Mouse (Mus musculus) megakaryocyte, embryonic 14.5 days (primary cell): Measurements from ENCODE around the gene Phactr1. TPM values are rescaled to one million over a fixed set of nuclear protein-coding genes. Genes with fewer than 3 reads are reported as not detected.

Experiments used
- H3K27me3 ChIP-seq: replicated peaks from 2 replicates; pipeline ENCODE3; 2012; ENCODE audit warnings: inconsistent platforms
- H3K36me3 ChIP-seq: replicated peaks from 2 replicates; pipeline ENCODE3; 2012; ENCODE audit warnings: low read length, inconsistent platforms, mixed read lengths
- H3K4me1 ChIP-seq: 2 replicates; pipeline ENCODE4 v1.6.1; 2012; ENCODE audit warnings: inconsistent platforms
- H3K4me3 ChIP-seq: replicated peaks from 2 replicates; pipeline ENCODE3; 2012; ENCODE audit warnings: moderate library complexity, mild to moderate bottlenecking, inconsistent platforms
- H3K9me3 ChIP-seq: 2 replicates; pipeline ENCODE4 v1.6.1; 2012; ENCODE audit warnings: inconsistent platforms
- FLI1 ChIP-seq: IDR thresholded peaks from 2 replicates; pipeline ENCODE4 v1.6.1; 2012; ENCODE audit warnings: low read length, inconsistent platforms, mixed read lengths
- GATA1 ChIP-seq: IDR thresholded peaks from 3 replicates; pipeline ENCODE4 v1.6.1; 2012; ENCODE audit warnings: mixed read lengths, low read length, inconsistent platforms, borderline replicate concordance
- polyA plus RNA-seq: library from polyadenylated mRNA; stranded (reverse); fragments of >175 nt; gene quantifications from 2 replicates; pipeline ENCODE4 v1.2.3, GENCODE M21; 2012; ENCODE audit warnings: low replicate concordance; ENCODE audit not compliant: insufficient read depth

The Phactr1 gene
- polyA plus RNA-seq, 1 experiment, result 0.01 TPM

DNA sequence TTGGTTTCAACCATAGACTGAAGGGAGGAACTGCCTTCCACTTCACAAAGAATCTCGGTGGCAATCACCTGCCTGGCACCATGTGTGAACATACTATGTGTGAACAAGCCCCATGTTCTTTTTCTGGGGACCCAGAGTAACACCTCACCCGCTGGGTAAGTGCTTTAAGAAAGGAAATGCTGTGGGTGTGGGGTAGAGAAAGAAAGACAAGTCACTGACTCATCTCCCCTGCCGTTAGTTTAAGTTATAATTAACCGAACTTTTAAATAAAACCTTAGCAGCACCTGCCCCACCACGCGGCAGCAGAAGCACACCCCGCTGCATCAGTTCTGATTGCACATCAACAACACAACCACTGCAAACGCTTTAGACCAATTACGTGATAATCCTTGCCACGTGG, 171.7 kb downstream of the Phactr1 start:
- Histone ChIP-seq H3K36me3 (no peaks in the 10 kb centered on the region), H3K9me3 (no peaks in the 10 kb centered on the region), H3K4me1 (no peaks in the 10 kb centered on the region), H3K4me3 (no peak overlapping the region), H3K27me3 (no peaks in the 10 kb centered on the region)
- TF ChIP-seq FLI1 (no peak), GATA1 (no peak)

DNA sequence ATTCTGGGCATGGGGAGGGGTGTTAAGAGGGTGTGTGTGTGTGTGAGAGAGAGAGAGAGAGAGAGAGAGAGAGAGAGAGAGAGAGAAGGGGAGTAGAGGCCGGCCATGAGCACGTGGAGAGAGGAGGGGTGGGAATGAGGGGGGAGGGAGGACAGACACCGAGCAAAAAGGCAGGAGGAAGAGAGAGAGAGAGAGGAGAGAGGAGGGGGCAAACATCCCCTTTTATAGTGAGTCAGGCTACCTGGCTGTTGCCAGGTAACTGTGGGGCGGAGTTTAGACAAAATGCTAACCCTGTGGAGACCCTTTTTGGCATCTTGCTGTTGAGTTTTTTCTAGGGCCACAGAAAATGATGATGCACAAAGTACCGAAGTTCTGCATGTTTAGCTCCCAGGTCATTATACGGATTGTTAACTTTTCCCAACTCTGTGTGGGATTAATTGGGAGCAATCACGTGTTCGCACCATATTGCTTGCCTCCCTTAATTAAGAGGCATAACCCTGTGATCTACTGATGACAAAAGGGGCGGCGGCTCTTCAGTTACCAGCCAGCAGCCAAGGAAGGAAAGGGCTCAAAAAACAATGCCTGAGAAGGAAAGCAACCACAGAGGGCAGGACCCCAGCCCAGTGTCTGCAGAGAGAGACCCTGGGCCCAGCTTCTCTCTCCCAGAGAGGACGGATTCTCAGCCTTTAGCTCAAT, 173.6 kb downstream of the Phactr1 start:
- Histone ChIP-seq H3K27me3 (no peaks in the 10 kb centered on the region), H3K36me3 (no peaks in the 10 kb centered on the region), H3K9me3 (no peaks in the 10 kb centered on the region), H3K4me1 (no peaks in the 10 kb centered on the region), H3K4me3 (no peak overlapping the region)
- no peak for TF ChIP-seq FLI1
- no peak for TF ChIP-seq GATA1

DNA sequence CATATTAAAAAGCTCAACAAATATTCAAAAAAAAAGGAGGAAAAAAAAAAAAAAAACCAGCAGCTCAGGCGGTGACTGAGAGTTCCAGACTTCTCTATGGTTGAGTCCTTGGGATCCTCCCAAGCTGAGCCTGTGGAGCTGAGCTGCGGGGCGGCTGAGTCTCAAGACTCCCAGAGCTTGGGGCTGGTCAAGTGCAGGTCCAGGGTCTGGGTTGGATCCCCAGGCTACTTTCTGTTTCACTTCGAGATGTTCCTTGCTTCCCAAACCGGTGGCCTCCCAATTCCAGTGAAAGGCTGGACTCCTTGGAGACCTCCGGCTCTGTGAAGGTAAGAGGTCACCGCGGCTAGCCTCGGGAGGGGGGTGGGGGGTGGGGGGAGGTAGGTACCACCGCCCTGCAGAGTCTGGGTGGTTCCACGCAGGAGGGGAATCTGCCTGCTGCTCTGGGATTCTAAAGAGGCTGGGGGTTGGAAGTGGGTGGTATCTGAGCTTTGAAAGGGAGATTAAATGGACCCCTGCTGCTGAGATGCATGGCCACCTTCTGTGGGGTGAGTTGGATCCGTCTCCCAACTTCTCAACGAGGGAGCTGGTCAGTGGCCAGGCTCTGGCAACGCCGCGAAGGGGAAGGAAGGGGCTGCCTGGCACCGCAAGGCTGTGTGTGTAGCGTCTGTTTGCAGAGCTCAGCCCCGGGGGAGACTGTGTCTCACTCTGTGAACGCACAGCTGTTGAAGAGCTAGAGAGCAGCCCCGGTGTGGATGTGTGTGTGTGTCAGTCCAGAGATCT, 185.9 kb downstream of the Phactr1 start:
- no peak for TF ChIP-seq GATA1
- H3K9me3 ChIP-seq, result no peaks in the 10 kb centered on the region
- peaks cover 3% of the 10 kb centered on the region for H3K27me3 ChIP-seq
- H3K4me3 ChIP-seq, result peak overlapping the region; percentile 92
- H3K4me1 ChIP-seq, result peaks cover 14% of the 10 kb centered on the region
- H3K36me3 ChIP-seq, result no peaks in the 10 kb centered on the region

- Histone ChIP-seq H3K27me3 (peaks cover 3% of the 10 kb centered on the region), H3K4me3 (peak overlapping the region; percentile 92)
These were observed 186.6 kb downstream of the Phactr1 start for GRCm38 (mm10) chr13:42867026-42867425.

GRCm38 (mm10) chr13:42872125-42872524, 191.7 kb downstream of the Phactr1 start:
- H3K4me1 ChIP-seq, result peaks cover 7% of the 10 kb centered on the region
- no peaks in the 10 kb centered on the region for H3K36me3 ChIP-seq
- H3K27me3 ChIP-seq, result no peaks in the 10 kb centered on the region
- H3K4me3 ChIP-seq, result no peak overlapping the region
- no peak for TF ChIP-seq FLI1
- no peak for TF ChIP-seq GATA1
- no peaks in the 10 kb centered on the region for H3K9me3 ChIP-seq

More at GRCm38 (mm10) chr13:42867026-42867425, 186.6 kb downstream of the Phactr1 start:
- TF ChIP-seq GATA1 (no peak), FLI1 (no peak)
- no peaks in the 10 kb centered on the region for H3K9me3 ChIP-seq
- peaks cover 14% of the 10 kb centered on the region for H3K4me1 ChIP-seq
- H3K36me3 ChIP-seq, result no peaks in the 10 kb centered on the region

- TF ChIP-seq GATA1 (no peak), FLI1 (no peak)
- H3K9me3 ChIP-seq, result no peaks in the 10 kb centered on the region
- H3K36me3 ChIP-seq, result no peaks in the 10 kb centered on the region
- H3K4me3 ChIP-seq, result no peak overlapping the region
- no peaks in the 10 kb centered on the region for H3K4me1 ChIP-seq
- H3K27me3 ChIP-seq, result no peaks in the 10 kb centered on the region
These were observed 197.9 kb downstream of the Phactr1 start for GRCm38 (mm10) chr13:42878346-42878745.

- Histone ChIP-seq H3K27me3 (no peaks in the 10 kb centered on the region), H3K4me3 (no peak overlapping the region), H3K9me3 (no peaks in the 10 kb centered on the region), H3K4me1 (no peaks in the 10 kb centered on the region), H3K36me3 (no peaks in the 10 kb centered on the region)
- TF ChIP-seq FLI1 (no peak), GATA1 (no peak)
These were observed 203.8 kb downstream of the Phactr1 start for GRCm38 (mm10) chr13:42884033-42884724.

- H3K9me3 ChIP-seq, result no peaks in the 10 kb centered on the region
- TF ChIP-seq FLI1, result no peak
- no peaks in the 10 kb centered on the region for H3K4me1 ChIP-seq
- H3K4me3 ChIP-seq, result no peak overlapping the region
- H3K27me3 ChIP-seq, result no peaks in the 10 kb centered on the region
- no peaks in the 10 kb centered on the region for H3K36me3 ChIP-seq
These were observed 204.3 kb downstream of the Phactr1 start for GRCm38 (mm10) chr13:42884725-42885115.

- Histone ChIP-seq H3K4me3 (no peak overlapping the region), H3K27me3 (no peaks in the 10 kb centered on the region), H3K9me3 (peaks cover 7% of the 10 kb centered on the region), H3K36me3 (no peaks in the 10 kb centered on the region), H3K4me1 (no peaks in the 10 kb centered on the region)
- TF ChIP-seq FLI1 (no peak), GATA1 (no peak)
These were observed 207.3 kb downstream of the Phactr1 start for GRCm38 (mm10) chr13:42887701-42888100.
